Mouse (Mus musculus): ENCODE measurements around the gene Kremen1. TPM values are rescaled to one million over a fixed set of nuclear protein-coding genes. Genes with fewer than 3 reads are reported as not detected.

Gene Kremen1
- polyA plus RNA-seq, 1 experiment, result 33.2 TPM

GRCm38 (mm10) chr11:5255509-5256014 is 5.8 kb downstream of the Kremen1 start:
- Histone ChIP-seq H3K4me1 (ENCODE audit: control insufficient read depth, insufficient read depth, low read length) (peaks cover 17% of the 10 kb centered on the region), H3K4me3 (replicated peaks; ENCODE audit: extremely low read depth, low read depth, low read length) (no peak overlapping the region)
- no peak for DNase-seq
- TF ChIP-seq POLR2A (IDR thresholded peaks at IDR 0.05; ENCODE audit: borderline replicate concordance, extremely low read depth, low read depth, low read length) (no peak), CTCF (IDR thresholded peaks at IDR 0.05; ENCODE audit: insufficient read depth, low read length) (no peak)
- WGBS, result 54% methylated on average over 9 of the region's 9 CpGs

GRCm38 (mm10) chr11:5254016-5254415 is 7.3 kb downstream of the Kremen1 start:
- DNase-seq, result no peak
- Histone ChIP-seq H3K4me1 (ENCODE audit: control insufficient read depth, insufficient read depth, low read length) (peaks cover 12% of the 10 kb centered on the region), H3K4me3 (replicated peaks; ENCODE audit: extremely low read depth, low read depth, low read length) (no peak overlapping the region)
- WGBS, result 73% methylated on average over 2 of the region's 2 CpGs
- no peak for TF ChIP-seq CTCF (IDR thresholded peaks at IDR 0.05; ENCODE audit: insufficient read depth, low read length)
- no peak for TF ChIP-seq POLR2A (IDR thresholded peaks at IDR 0.05; ENCODE audit: borderline replicate concordance, extremely low read depth, low read depth, low read length)

GRCm38 (mm10) chr11:5253528-5253927 is 7.8 kb downstream of the Kremen1 start:
- Histone ChIP-seq H3K4me3 (replicated peaks; ENCODE audit: extremely low read depth, low read depth, low read length) (no peak overlapping the region), H3K4me1 (ENCODE audit: control insufficient read depth, insufficient read depth, low read length) (peaks cover 12% of the 10 kb centered on the region)
- DNase-seq, result no peak
- TF ChIP-seq POLR2A (IDR thresholded peaks at IDR 0.05; ENCODE audit: borderline replicate concordance, extremely low read depth, low read depth, low read length) (no peak), CTCF (IDR thresholded peaks at IDR 0.05; ENCODE audit: insufficient read depth, low read length) (no peak)
- 26% methylated on average over 3 of the region's 3 CpGs for WGBS

- no peak for TF ChIP-seq CTCF (IDR thresholded peaks at IDR 0.05; ENCODE audit: insufficient read depth, low read length)
- no peak for TF ChIP-seq POLR2A (IDR thresholded peaks at IDR 0.05; ENCODE audit: borderline replicate concordance, extremely low read depth, low read depth, low read length)
- DNase-seq, result no peak
- Histone ChIP-seq H3K4me1 (ENCODE audit: control insufficient read depth, insufficient read depth, low read length) (peaks cover 12% of the 10 kb centered on the region), H3K4me3 (replicated peaks; ENCODE audit: extremely low read depth, low read depth, low read length) (no peak overlapping the region)
- 77% methylated on average over 8 of the region's 8 CpGs for WGBS
Measured at GRCm38 (mm10) chr11:5252727-5253126, 8.6 kb downstream of the Kremen1 start.

DNA sequence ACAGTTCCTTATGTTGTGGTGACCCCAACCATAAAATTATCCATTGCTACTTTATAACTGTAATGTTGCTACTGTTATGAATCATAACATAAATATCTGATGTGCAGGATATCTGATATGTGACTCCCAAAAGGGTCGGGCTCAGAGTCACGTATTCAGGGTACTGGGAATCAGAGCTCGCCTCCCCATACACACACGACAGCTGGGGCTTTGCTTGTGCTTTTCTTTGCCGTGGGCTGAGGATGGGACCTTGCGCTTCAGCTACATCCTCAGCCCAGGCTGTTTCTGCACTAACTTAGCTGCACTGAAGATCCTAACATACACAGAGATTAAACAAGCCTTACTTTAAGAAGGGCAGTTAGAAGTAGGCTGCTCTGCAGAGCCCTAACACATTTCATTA is 10.2 kb downstream of the Kremen1 start:
- H3K4me1 ChIP-seq (ENCODE audit: control insufficient read depth, insufficient read depth, low read length), result peaks cover 4% of the 10 kb centered on the region; the same call in 1 of the 2 replicates
- TF ChIP-seq CTCF (IDR thresholded peaks at IDR 0.05; ENCODE audit: insufficient read depth, low read length) (no peak), POLR2A (IDR thresholded peaks at IDR 0.05; ENCODE audit: borderline replicate concordance, extremely low read depth, low read depth, low read length) (no peak)
- H3K4me3 ChIP-seq (replicated peaks; ENCODE audit: extremely low read depth, low read depth, low read length), result no peak overlapping the region
- no peak for DNase-seq
- 73% methylated on average over 6 of the region's 6 CpGs for WGBS

- WGBS, result 54% methylated on average over 2 of the region's 2 CpGs
- TF ChIP-seq POLR2A (IDR thresholded peaks at IDR 0.05; ENCODE audit: borderline replicate concordance, extremely low read depth, low read depth, low read length), result no peak
- TF ChIP-seq CTCF (IDR thresholded peaks at IDR 0.05; ENCODE audit: insufficient read depth, low read length), result no peak
- Histone ChIP-seq H3K4me1 (ENCODE audit: control insufficient read depth, insufficient read depth, low read length) (peaks cover 8% of the 10 kb centered on the region; the same call in 1 of the 2 replicates), H3K4me3 (replicated peaks; ENCODE audit: extremely low read depth, low read depth, low read length) (no peak overlapping the region)
- DNase-seq, result no peak
Measured at GRCm38 (mm10) chr11:5248200-5248599, 13.2 kb downstream of the Kremen1 start.

DNA sequence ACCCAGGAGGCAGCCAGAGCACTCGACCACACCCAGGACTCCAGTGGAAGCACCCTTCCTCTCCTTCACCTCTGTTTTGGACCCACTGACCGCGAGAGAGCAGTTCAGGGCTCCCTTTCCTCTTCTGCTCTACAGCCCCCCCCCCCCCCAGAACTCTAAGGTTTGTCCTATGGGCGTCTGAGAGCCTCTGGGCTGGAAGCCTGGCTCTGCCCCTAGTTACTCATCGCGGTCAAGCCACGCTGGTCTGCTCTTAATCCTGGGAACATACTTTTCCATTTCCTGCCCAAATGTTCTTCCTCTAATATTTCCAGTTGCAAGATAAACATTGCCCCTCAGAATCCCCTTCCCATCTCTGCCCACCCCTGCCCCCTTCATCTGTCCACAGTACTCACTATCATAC is 15.9 kb downstream of the Kremen1 start:
- no peak overlapping the region for H3K4me3 ChIP-seq (replicated peaks; ENCODE audit: extremely low read depth, low read depth, low read length)
- peaks cover 13% of the 10 kb centered on the region for H3K4me1 ChIP-seq (ENCODE audit: control insufficient read depth, insufficient read depth, low read length)
- 24% methylated on average over 7 of the region's 7 CpGs for WGBS
- no peak for TF ChIP-seq POLR2A (IDR thresholded peaks at IDR 0.05; ENCODE audit: borderline replicate concordance, extremely low read depth, low read depth, low read length)
- no peak for TF ChIP-seq CTCF (IDR thresholded peaks at IDR 0.05; ENCODE audit: insufficient read depth, low read length)
- DNase-seq, result no peak

DNA sequence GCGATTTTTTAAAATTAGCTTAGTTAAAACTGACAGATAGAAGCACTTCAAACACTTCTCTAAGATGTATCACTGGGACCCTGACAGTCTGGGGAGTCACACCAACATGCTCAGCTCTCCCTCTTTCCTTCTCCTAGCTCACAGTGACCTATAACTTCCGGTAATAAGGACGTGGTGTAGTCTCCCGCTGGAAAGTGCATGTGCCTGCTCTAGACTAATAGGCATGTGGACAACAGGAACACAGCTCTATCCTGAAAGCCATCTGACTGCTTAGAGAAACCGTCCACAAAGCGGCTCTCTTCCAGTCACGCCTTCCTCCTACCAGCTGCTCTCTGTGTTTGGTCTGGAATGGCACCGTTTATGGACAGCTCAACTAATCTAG is 16.6 kb downstream of the Kremen1 start:
- WGBS, result 30% methylated on average over 8 of the region's 8 CpGs
- TF ChIP-seq CTCF (IDR thresholded peaks at IDR 0.05; ENCODE audit: insufficient read depth, low read length) (no peak), POLR2A (IDR thresholded peaks at IDR 0.05; ENCODE audit: borderline replicate concordance, extremely low read depth, low read depth, low read length) (no peak)
- Histone ChIP-seq H3K4me3 (replicated peaks; ENCODE audit: extremely low read depth, low read depth, low read length) (no peak overlapping the region), H3K4me1 (ENCODE audit: control insufficient read depth, insufficient read depth, low read length) (peaks cover 13% of the 10 kb centered on the region)
- DNase-seq, result no peak

DNA sequence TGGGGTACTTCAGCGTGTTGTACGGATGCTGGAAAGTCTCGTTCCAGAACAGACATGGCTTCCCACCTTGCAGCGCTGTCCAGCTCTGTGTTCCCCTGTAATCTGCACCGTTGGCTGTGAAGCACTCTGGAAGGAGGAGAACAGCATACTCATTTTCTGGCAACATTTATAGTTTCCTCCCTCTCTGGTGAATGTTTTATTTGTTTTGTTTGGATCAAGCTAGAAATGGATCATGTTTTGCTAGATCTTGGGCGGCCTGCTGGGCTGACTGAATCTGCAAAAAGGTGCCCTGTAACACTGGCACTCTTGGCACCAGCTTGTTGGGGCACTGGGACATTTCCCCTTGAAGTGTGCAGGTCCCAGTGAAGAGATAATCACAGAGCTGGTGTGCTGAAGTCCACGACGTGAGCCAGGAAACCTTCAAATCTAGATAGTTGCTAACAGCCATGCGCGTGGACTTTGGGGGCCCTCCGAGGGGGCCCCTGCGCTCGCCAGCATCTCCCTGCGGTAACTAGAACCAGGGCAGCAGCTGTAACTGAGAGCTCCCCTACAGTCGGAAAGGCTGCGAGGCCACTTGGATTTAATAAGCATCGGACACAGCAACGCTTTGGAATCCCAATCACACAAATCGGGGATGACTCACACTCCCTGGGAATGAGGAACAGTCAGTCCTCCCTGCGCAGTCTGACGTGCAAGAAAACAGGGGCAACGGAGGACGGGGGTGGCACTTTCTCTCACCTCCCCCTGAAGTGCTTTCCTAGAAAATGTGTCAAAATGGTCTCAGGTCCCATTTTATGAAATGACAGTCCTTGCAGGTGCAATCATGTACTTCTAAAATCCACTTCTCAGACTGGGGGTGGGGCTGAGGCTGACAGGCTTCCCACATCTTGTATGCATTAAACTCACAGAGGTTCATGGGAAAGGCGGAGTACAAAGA is 17.3 kb downstream of the Kremen1 start:
- peaks cover 13% of the 10 kb centered on the region for H3K4me1 ChIP-seq (ENCODE audit: control insufficient read depth, insufficient read depth, low read length)
- peak; percentile 23 for DNase-seq
- 39% methylated on average over 24 of the region's 24 CpGs for WGBS
- TF ChIP-seq POLR2A (IDR thresholded peaks at IDR 0.05; ENCODE audit: borderline replicate concordance, extremely low read depth, low read depth, low read length), result no peak
- TF ChIP-seq CTCF (IDR thresholded peaks at IDR 0.05; ENCODE audit: insufficient read depth, low read length), result no peak
- no peak overlapping the region for H3K4me3 ChIP-seq (replicated peaks; ENCODE audit: extremely low read depth, low read depth, low read length)

DNA sequence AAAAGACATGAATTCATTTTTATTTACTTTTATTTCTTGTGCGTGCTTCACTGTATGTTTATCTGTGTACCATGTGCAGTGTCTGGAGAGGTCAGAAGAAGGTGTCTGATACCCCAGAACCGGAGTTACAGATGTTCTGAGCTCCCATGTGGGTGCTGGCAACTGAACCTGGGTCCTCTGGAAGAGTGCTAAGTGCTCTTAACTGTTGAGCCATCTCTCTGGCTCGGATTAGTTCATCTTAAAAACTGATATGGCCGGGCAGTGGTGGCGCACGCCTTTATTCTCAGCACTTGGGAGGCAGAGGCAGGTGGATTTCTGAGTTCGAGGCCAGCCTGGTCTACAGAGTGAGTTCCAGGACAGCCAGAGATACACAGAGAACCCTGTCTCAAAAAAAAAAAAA is 18.1 kb downstream of the Kremen1 start:
- TF ChIP-seq CTCF (IDR thresholded peaks at IDR 0.05; ENCODE audit: insufficient read depth, low read length) (no peak), POLR2A (IDR thresholded peaks at IDR 0.05; ENCODE audit: borderline replicate concordance, extremely low read depth, low read depth, low read length) (no peak)
- DNase-seq, result no peak
- H3K4me3 ChIP-seq (replicated peaks; ENCODE audit: extremely low read depth, low read depth, low read length), result no peak overlapping the region
- WGBS, result 89% methylated on average over 7 of the region's 7 CpGs
- peaks cover 13% of the 10 kb centered on the region for H3K4me1 ChIP-seq (ENCODE audit: control insufficient read depth, insufficient read depth, low read length)

Measured in lung, adult 2 months (tissue).